Mouse (Mus musculus): Measurements from ENCODE around the gene Tusc2.

DNA sequence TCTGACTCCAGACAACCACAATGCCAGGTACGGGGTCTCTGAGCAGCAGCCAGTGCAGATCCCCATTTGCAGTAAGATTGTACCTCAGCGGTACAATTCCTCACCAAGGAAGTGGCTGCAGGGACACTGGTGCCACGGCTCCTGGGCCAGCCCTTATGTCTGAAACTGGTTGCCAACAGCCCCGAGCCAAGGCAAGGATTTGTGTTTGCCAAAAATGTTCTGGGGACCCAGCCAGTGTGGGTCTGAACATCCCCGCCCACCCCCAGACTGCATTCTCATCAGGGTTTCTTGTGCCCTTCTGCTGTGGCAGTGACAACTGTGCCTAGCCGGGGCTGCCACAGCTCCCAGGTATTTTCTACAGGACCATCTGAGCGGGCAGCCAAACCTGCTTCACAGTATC, 24.8 kb upstream of the Tusc2 start:
- TF ChIP-seq ZC3H11A (IDR thresholded peaks at IDR 0.05; ENCODE audit: borderline replicate concordance, low read depth, low read length) (no peak), HCFC1 (IDR thresholded peaks at IDR 0.05; ENCODE audit: borderline replicate concordance, insufficient read depth, low read length) (no peak)
